Mouse (Mus musculus): ENCODE results near the gene Calm1. TPM values are rescaled to one million over a fixed set of nuclear protein-coding genes. Genes with fewer than 3 reads are reported as not detected.
"Not testable (repeated sequence)": the region's sequence is repeated elsewhere in the genome, so short reads cannot be mapped to it uniquely, and the experiment has no call there.

The Calm1 gene
- polyA plus RNA-seq, 1 experiment from 2014 or later, result 2,174 TPM

DNA sequence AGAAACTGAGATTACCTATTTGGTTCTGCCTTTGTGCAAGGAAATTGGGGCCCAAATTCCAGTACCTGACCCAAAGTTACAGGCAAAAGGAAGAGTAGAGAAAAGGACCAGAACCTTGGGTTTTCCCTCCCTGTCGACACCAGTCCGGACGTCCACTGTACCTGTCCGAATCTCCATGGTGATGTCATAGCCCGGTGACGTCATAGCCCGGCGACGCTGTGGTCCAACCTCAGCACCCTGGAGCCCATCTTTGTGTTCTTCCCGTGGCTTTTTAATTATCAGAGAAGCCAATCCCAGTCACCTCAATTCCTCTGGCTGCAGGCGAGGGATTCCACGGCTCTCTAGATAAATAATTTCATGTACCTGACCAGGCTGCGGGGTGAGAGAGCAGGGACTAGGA lies 18.4 kb upstream of the Calm1 start:
- Histone ChIP-seq H3K4me2 (replicated peaks) (no peak overlapping the region), H3K27me3 (no peaks in the 10 kb centered on the region), H3K4me1 (peaks cover 9% of the 10 kb centered on the region), H3K9me3 (no peaks in the 10 kb centered on the region), H3K36me3 (no peaks in the 10 kb centered on the region), H3K9ac (replicated peaks) (no peak overlapping the region), H3K27ac (replicated peaks) (no peak overlapping the region), H3K4me3 (no peak overlapping the region)
- ATAC-seq (replicated peaks), result no peak
- 92% methylated on average over 13 of the region's 13 CpGs for WGBS

DNA sequence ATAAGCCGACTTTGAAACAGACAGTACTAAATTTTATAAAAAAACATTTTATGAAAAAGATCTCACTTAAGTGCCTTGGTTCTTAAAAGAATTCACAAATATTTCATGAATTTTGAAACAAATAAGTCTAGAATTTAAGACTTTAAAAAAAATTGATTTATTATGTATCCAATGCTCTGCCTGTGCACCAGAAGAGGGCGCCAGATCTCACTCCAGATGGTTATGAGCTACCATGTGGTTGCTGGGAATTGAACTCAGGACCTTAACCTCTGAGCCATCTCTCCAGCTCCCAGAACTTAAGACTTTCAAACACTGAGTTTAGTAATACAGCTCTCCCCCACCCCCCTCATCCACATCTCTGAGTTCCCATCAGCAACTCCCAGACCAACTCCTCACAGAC lies 16.6 kb upstream of the Calm1 start:
- no peaks in the 10 kb centered on the region for H3K36me3 ChIP-seq
- no peaks in the 10 kb centered on the region for H3K27me3 ChIP-seq
- ATAC-seq (replicated peaks), result no peak
- H3K4me3 ChIP-seq, result no peak overlapping the region
- H3K4me1 ChIP-seq, result peaks cover 11% of the 10 kb centered on the region
- no peak overlapping the region for H3K4me2 ChIP-seq (replicated peaks)
- H3K9me3 ChIP-seq, result no peaks in the 10 kb centered on the region
- 88% methylated on average over 2 of the region's 2 CpGs for WGBS
- no peak overlapping the region for H3K9ac ChIP-seq (replicated peaks)
- no peak overlapping the region for H3K27ac ChIP-seq (replicated peaks)

- H3K4me3 ChIP-seq, result no peak overlapping the region
- H3K36me3 ChIP-seq, result no peaks in the 10 kb centered on the region
- H3K4me1 ChIP-seq, result peaks cover 17% of the 10 kb centered on the region
- no peak for ATAC-seq (replicated peaks)
- no peaks in the 10 kb centered on the region for H3K27me3 ChIP-seq
- no peaks in the 10 kb centered on the region for H3K9me3 ChIP-seq
- no peak overlapping the region for H3K4me2 ChIP-seq (replicated peaks)
- WGBS, result 83% methylated on average over 5 of the region's 5 CpGs
- H3K9ac ChIP-seq (replicated peaks), result no peak overlapping the region
- no peak overlapping the region for H3K27ac ChIP-seq (replicated peaks)
These were observed 15.3 kb upstream of the Calm1 start for GRCm38 (mm10) chr12:100183970-100184369.

GRCm38 (mm10) chr12:100184976-100185375 lies 14.3 kb upstream of the Calm1 start:
- not testable (repeated sequence) for H3K4me2 ChIP-seq (replicated peaks); H3K36me3 ChIP-seq; H3K27me3 ChIP-seq; H3K9me3 ChIP-seq; ATAC-seq (replicated peaks); H3K27ac ChIP-seq (replicated peaks); H3K9ac ChIP-seq (replicated peaks); H3K4me3 ChIP-seq
- WGBS, result 82% methylated on average over 2 of the region's 2 CpGs
- peaks cover 17% of the 10 kb centered on the region for H3K4me1 ChIP-seq

GRCm38 (mm10) chr12:100185897-100186296 lies 13.3 kb upstream of the Calm1 start:
- Histone ChIP-seq H3K27ac (replicated peaks) (peak overlapping the region; percentile 99), H3K4me2 (replicated peaks) (no peak overlapping the region), H3K9me3 (no peaks in the 10 kb centered on the region), H3K9ac (replicated peaks) (peak overlapping the region; percentile 87; the same call in 1 of the 2 replicates), H3K36me3 (no peaks in the 10 kb centered on the region), H3K4me3 (no peak overlapping the region), H3K4me1 (peaks cover 17% of the 10 kb centered on the region), H3K27me3 (no peaks in the 10 kb centered on the region)
- 58% methylated on average over 7 of the region's 7 CpGs for WGBS
- ATAC-seq (replicated peaks), result no peak

DNA sequence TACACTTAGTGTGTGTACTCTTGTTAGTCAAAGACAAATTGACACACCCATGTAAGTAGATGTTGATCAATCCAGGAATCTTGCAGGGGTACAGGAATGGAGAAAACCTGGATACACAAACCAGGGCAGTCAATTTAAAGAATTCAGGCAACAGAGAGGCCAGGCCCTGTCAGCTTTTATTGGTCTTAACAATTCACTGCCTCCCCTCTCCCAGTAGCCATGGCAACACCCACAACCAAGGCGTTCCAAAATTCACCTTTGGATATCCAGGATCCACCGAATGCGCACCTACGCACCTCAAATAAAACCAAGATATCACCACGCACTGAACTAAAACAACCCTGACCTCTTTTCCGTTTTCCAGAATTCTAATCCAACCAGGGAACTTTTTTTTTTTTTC lies 12.9 kb upstream of the Calm1 start:
- no peaks in the 10 kb centered on the region for H3K27me3 ChIP-seq
- peak overlapping the region; percentile 59 for H3K4me3 ChIP-seq
- peak overlapping the region; percentile 62 for H3K4me2 ChIP-seq (replicated peaks)
- 3% methylated on average over 6 of the region's 6 CpGs for WGBS
- peaks cover 17% of the 10 kb centered on the region for H3K4me1 ChIP-seq
- no peaks in the 10 kb centered on the region for H3K9me3 ChIP-seq
- ATAC-seq (replicated peaks), result no peak
- H3K9ac ChIP-seq (replicated peaks), result peak overlapping the region; percentile 87
- H3K36me3 ChIP-seq, result no peaks in the 10 kb centered on the region
- H3K27ac ChIP-seq (replicated peaks), result peak overlapping the region; percentile 99

DNA sequence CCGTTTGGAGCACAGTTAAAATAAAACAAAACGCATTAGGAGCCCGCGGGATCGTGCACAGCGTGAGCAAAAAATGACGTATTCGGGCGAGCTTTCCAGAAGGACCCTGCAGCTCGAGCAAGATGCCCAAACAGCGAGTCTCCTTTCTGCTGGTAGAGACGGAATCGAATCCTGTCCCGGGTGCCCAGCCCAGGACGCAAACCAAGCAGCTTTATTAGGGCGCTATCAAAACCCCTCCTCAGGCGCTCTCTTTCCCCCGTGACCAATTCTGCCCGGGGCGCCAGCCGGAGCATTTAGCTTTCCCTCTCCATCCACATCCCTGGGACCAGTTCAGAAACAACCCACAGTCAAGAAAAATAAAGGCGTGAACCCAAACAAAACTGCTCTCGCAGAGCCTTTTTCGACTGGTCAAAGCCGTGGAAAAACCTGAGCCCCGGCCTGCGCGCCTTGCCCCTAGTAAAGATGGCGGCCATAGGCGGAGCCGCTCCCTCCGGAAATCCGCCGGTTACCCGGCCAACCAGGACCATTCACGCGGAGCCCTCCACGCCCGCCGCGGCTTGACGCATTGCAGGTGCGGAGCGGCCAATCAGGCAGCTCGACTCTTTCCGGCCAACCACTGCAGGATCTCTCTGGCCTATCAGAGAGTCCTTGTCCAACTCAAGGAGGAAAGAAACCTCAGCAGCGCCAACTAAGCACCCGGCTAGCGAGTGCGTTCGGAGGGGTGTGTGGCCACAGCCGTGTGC lies 12.1 kb upstream of the Calm1 start:
- peak; percentile 99 for ATAC-seq (replicated peaks)
- peaks cover 17% of the 10 kb centered on the region for H3K4me1 ChIP-seq
- no peaks in the 10 kb centered on the region for H3K36me3 ChIP-seq
- H3K27ac ChIP-seq (replicated peaks), result peak overlapping the region; percentile 99
- H3K4me3 ChIP-seq, result peak overlapping the region; percentile 59
- no peaks in the 10 kb centered on the region for H3K9me3 ChIP-seq
- peak overlapping the region; percentile 87 for H3K9ac ChIP-seq (replicated peaks)
- peak overlapping the region; percentile 75 for H3K4me2 ChIP-seq (replicated peaks)
- no peaks in the 10 kb centered on the region for H3K27me3 ChIP-seq
- WGBS, result under 1% methylated on average over 52 of the region's 52 CpGs

DNA sequence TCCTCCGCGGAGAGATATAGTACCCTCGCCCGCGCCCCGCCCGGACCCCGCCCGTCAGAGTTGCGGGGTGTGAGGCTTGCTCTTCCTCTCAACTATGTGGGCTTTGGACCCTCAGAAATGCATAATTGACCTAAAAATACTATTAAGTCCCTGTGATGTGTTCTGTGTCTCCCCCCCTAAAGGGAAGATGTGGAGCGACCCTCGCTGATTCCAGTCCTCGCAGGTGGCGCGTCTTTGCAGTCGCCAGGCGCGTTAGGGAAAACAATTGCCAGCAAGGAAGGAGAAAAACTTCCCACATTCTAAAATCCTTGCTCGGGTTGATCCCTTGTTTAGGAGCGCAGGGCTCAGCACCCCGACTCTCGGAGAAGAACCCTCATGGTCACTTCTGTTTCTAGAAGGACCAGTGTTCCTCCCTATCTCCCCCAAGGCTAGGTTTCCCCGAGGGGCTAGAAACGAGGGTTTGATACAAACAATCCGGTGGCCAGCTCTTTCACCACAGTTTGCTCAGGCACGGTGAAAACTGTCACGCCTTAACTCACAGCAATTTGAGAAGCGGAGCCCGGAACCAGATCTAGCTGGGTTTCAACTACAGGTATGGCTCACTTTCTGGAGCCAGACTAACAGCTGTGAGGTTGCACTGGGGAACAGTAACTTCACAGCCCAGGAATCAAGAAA lies 11.3 kb upstream of the Calm1 start:
- H3K4me1 ChIP-seq, result peaks cover 17% of the 10 kb centered on the region
- no peaks in the 10 kb centered on the region for H3K27me3 ChIP-seq
- H3K4me3 ChIP-seq, result peak overlapping the region; percentile 59
- 2% methylated on average over 29 of the region's 29 CpGs for WGBS
- ATAC-seq (replicated peaks), result no peak
- H3K9ac ChIP-seq (replicated peaks), result peak overlapping the region; percentile 65
- peak overlapping the region; percentile 75 for H3K4me2 ChIP-seq (replicated peaks)
- H3K9me3 ChIP-seq, result no peaks in the 10 kb centered on the region
- no peaks in the 10 kb centered on the region for H3K36me3 ChIP-seq
- H3K27ac ChIP-seq (replicated peaks), result peak overlapping the region; percentile 99

DNA sequence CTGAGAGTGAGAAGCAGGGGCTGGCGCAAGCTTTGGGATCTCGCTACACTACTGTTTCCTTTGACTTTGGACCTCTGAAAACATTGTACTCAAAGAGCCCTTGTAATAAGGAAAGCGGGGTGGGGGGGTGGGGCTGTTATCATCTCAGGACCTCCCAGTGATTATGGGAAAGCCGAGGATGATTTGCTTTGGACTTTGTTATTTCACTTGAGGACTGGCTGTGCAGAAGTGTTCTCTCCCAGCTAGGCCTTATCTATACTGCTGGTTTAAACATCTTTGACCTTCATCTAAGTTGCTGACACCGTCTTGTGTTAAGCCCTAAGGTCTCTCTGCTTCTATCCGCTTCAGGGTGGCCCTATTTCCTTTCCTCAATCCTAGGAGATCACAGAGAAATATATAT lies 8.4 kb upstream of the Calm1 start:
- no peak overlapping the region for H3K4me3 ChIP-seq
- H3K9ac ChIP-seq (replicated peaks), result no peak overlapping the region
- H3K4me1 ChIP-seq, result peaks cover 13% of the 10 kb centered on the region
- ATAC-seq (replicated peaks), result no peak
- H3K9me3 ChIP-seq, result no peaks in the 10 kb centered on the region
- WGBS, result 91% methylated on average over 6 of the region's 6 CpGs
- H3K27ac ChIP-seq (replicated peaks), result no peak overlapping the region
- H3K4me2 ChIP-seq (replicated peaks), result no peak overlapping the region
- no peaks in the 10 kb centered on the region for H3K27me3 ChIP-seq
- no peaks in the 10 kb centered on the region for H3K36me3 ChIP-seq

DNA sequence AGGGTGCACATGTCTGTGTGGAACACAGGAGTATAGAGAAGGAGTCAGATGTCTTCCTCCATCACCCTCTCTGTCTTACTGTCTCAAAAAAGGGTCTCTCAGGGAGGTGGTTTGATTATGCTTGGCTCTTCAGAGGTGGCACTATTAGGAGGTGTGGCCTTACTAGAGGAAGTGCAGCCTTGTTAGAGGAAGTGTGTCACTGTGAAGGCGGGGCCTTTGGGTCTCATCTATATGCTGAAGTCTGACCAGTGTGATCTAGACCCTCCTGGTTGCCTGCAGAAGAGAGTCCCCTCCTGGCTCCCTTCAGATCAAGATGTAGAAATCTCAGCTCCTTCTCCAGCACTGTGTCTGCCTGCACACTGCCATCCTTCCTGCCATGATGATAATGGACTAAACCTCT lies 5.1 kb upstream of the Calm1 start:
- no peak overlapping the region for H3K4me3 ChIP-seq
- no peak overlapping the region for H3K4me2 ChIP-seq (replicated peaks)
- peaks cover 5% of the 10 kb centered on the region for H3K4me1 ChIP-seq
- no peaks in the 10 kb centered on the region for H3K36me3 ChIP-seq
- no peak overlapping the region for H3K9ac ChIP-seq (replicated peaks)
- no peak for ATAC-seq (replicated peaks)
- H3K27me3 ChIP-seq, result no peaks in the 10 kb centered on the region
- H3K27ac ChIP-seq (replicated peaks), result no peak overlapping the region
- no peaks in the 10 kb centered on the region for H3K9me3 ChIP-seq
- 100% methylated on average over 1 of the region's 1 CpGs for WGBS

DNA sequence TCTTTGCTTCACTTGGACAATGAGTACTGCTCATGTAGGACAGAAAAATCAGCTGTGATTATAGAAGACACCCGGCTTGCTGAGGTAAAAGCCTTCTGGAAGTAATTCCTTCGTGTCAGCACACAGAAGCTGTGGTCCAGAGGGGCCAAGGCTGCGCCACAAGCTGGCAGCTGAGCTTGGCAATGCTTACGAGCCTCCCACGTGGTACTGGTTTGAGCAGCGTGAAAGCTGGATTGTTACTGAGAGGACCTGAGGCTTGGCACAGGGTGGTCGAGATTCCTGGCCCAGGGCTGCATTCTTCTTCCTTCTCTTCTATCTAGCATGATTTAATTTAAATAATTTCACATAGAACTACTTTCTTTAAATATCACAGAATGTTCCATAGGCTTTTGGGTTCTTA lies 2.4 kb upstream of the Calm1 start:
- H3K4me3 ChIP-seq, result no peak overlapping the region
- WGBS, result 54% methylated on average over 7 of the region's 7 CpGs
- no peak for ATAC-seq (replicated peaks)

GRCm38 (mm10) chr12:100199891-100200644 lies 833 bp downstream of the Calm1 start:
- H3K4me3 ChIP-seq, result peak overlapping the region; percentile 95
- H3K4me2 ChIP-seq (replicated peaks), result peak overlapping the region; percentile 88
- peak overlapping the region; percentile 96 for H3K9ac ChIP-seq (replicated peaks)
- no peaks in the 10 kb centered on the region for H3K27me3 ChIP-seq
- H3K9me3 ChIP-seq, result no peaks in the 10 kb centered on the region
- peak; percentile 74 for ATAC-seq (replicated peaks)
- H3K27ac ChIP-seq (replicated peaks), result peak overlapping the region; percentile 93
- peaks cover 24% of the 10 kb centered on the region for H3K36me3 ChIP-seq
- peaks cover 42% of the 10 kb centered on the region for H3K4me1 ChIP-seq
- under 1% methylated on average over 75 of the region's 86 CpGs for WGBS

More for the DNA sequence above, 2.4 kb upstream of the Calm1 start:
- Histone ChIP-seq H3K9me3 (no peaks in the 10 kb centered on the region), H3K27me3 (no peaks in the 10 kb centered on the region), H3K4me1 (peaks cover 17% of the 10 kb centered on the region), H3K9ac (replicated peaks) (no peak overlapping the region), H3K4me2 (replicated peaks) (no peak overlapping the region), H3K27ac (replicated peaks) (no peak overlapping the region), H3K36me3 (no peaks in the 10 kb centered on the region)
